Mouse (Mus musculus) macrophage (primary cell): ENCODE results near the gene Stxbp1. TPM values are rescaled to one million over a fixed set of nuclear protein-coding genes. Genes with fewer than 3 reads are reported as not detected.

ENCODE experiments used
- H3K27ac ChIP-seq: fragments of 350-480 bp; formaldehyde crosslinking; 2 replicates; pipeline ENCODE4 v1.9.0; 2021
- H3K36me3 ChIP-seq: fragments of 350-480 bp; formaldehyde crosslinking; 2 replicates; pipeline ENCODE4 v1.9.0; 2021; ENCODE audit errors: inconsistent target
- H3K4me3 ChIP-seq: fragments of 350-480 bp; formaldehyde crosslinking; 2 replicates; pipeline ENCODE4 v1.9.0; 2021; ENCODE audit errors: inconsistent target
- H3K79me2 ChIP-seq: fragments of 350-480 bp; formaldehyde crosslinking; 2 replicates; pipeline ENCODE4 v1.9.0; 2021; ENCODE audit errors: inconsistent target
- WGBS: methylation state at CpG from one replicate; pipeline ENCODE4 v1.1.7; 2026; ENCODE audit warnings: inconsistent platforms; ENCODE audit not compliant: missing documents; 5-methylcytosine and 5-hydroxymethylcytosine counted together
- polyA plus RNA-seq: library from polyadenylated mRNA; stranded (reverse); fragments of 250-400 nt; gene quantifications from 3 replicates; pipeline ENCODE4 v1.2.4, GENCODE M21; 2018; ENCODE audit warnings: inconsistent platforms

Gene Stxbp1
- polyA plus RNA-seq, 1 experiment from 2014 or later: 9.7 TPM

DNA sequence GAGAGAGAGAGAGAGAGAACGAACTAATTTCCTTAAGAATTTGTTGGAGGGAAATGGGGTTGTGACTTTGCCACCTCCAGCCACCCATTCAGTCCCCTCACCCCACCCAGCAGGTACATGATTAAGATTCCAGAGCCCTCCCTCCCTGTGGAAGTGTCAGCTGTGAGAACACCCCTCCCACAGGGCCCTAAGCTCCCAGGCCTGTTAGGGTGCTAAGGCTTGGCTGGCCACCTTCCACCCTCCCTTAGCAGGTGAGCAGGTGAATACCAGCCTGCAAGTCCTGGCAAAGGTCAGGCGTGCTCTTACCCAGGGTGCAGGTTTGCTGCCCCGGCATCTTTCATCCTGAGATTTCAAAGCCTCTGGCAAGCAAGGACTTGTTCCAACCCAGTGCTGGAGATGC lies 31.4 kb upstream of the Stxbp1 start:
- peaks cover 83% of the 10 kb centered on the region for H3K79me2 ChIP-seq
- H3K4me3 ChIP-seq: peak overlapping the region; percentile 98
- WGBS: 79% methylated on average over 3 of the region's 3 CpGs
- no peaks in the 10 kb centered on the region for H3K36me3 ChIP-seq
- H3K27ac ChIP-seq: peak overlapping the region; percentile 98

GRCm38 (mm10) chr2:32877761-32878393 lies 30.8 kb upstream of the Stxbp1 start:
- Histone ChIP-seq H3K27ac (peak overlapping the region; percentile 98), H3K36me3 (no peaks in the 10 kb centered on the region), H3K4me3 (peak overlapping the region; percentile 98), H3K79me2 (peaks cover 78% of the 10 kb centered on the region)
- 86% methylated on average over 6 of the region's 6 CpGs for WGBS

DNA sequence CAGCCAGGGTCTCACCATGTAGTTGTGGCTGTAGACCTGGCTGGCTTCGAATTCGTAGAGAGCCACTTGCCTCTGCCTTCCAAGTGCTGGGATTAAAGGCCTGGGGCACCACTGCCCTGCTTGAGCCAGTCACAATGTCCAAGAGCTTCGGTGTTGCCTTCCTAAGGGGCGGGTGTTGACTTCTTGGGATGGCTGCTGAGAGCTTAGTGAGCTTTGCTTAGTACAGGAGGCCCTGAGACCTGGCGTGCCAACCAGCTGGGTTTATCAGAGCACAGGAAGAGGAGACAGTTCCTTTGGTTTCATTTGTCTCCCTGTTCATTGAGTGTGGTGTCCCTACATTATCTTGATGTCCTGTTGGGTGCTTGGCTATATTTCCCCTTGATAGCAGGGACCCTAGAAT lies 30.3 kb upstream of the Stxbp1 start:
- Histone ChIP-seq H3K79me2 (peaks cover 75% of the 10 kb centered on the region), H3K27ac (peak overlapping the region; percentile 98), H3K36me3 (no peaks in the 10 kb centered on the region), H3K4me3 (peak overlapping the region; percentile 98)
- WGBS: 44% methylated on average over 5 of the region's 5 CpGs

DNA sequence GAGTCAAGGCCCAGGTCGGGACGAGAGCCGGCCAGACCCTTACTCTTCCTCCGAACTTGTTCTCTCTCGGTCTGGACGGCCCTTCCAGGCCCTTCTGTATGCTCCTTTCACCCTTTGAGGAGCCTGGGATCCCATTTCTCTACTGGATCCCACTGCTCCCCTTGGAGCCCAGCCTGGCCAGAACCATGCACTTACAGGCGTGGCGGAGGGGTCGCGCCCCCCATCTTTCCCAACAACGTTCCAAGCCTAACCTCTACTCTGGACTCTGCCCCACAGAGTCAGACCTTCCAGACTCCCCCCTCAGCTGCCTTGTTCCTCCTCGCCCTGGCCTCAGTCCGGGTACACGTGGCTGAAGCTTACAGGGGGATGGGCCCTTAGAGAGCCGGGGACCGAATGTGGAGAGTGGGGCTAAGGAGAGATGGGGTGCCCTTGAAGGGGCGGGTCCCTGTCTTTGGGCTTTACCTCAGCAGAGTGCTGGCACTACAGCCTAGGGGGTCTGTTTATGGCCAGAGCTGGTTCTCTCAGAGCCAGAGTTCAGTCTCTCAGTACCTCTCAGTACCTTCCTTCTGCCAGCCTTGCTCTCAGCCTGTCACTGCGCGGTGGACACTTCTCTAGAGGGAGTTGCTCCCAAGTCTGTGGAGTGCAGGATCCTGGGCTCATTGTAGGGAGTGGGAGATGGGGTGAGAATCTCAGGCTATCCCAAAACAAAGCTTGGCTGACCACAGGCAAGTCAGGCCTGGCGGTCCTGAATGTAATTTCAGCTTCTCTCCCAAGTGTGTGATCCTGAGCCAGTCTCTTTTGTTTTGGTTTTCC lies 29.7 kb upstream of the Stxbp1 start:
- no peaks in the 10 kb centered on the region for H3K36me3 ChIP-seq
- H3K79me2 ChIP-seq: peaks cover 70% of the 10 kb centered on the region
- peak overlapping the region; percentile 98 for H3K27ac ChIP-seq
- H3K4me3 ChIP-seq: peak overlapping the region; percentile 98
- WGBS: 4% methylated on average over 20 of the region's 20 CpGs

- H3K36me3 ChIP-seq: no peaks in the 10 kb centered on the region
- peak within 1 kb of the TSS; percentile 98 for H3K4me3 ChIP-seq
- under 1% methylated on average over 66 of the region's 68 CpGs for WGBS
- peaks cover 62% of the 10 kb centered on the region for H3K79me2 ChIP-seq
- peak within 1 kb of the TSS; percentile 98 for H3K27ac ChIP-seq
Measured at GRCm38 (mm10) chr2:32875675-32876489, 28.8 kb upstream of the Stxbp1 start, which contains the start of gene Fam129b. TSS of gene Fam129b (plus strand) at chr2:32876114.

- Histone ChIP-seq H3K4me3 (peak overlapping the region; percentile 74), H3K36me3 (no peaks in the 10 kb centered on the region), H3K27ac (peak overlapping the region; percentile 83), H3K79me2 (peaks cover 54% of the 10 kb centered on the region)
- WGBS: 35% methylated on average over 14 of the region's 15 CpGs
Measured at GRCm38 (mm10) chr2:32874951-32875674, 28.1 kb upstream of the Stxbp1 start.

- no peak overlapping the region for H3K4me3 ChIP-seq
- 68% methylated on average over 2 of the region's 3 CpGs for WGBS
- H3K79me2 ChIP-seq: peaks cover 44% of the 10 kb centered on the region
- H3K27ac ChIP-seq: peak overlapping the region; percentile 22
- no peaks in the 10 kb centered on the region for H3K36me3 ChIP-seq
Measured at GRCm38 (mm10) chr2:32874070-32874469, 27.0 kb upstream of the Stxbp1 start.

- Histone ChIP-seq H3K79me2 (peaks cover 11% of the 10 kb centered on the region), H3K4me3 (no peak overlapping the region), H3K27ac (peak overlapping the region; percentile 17; the same call in 1 of the 2 replicates), H3K36me3 (no peaks in the 10 kb centered on the region)
- WGBS: 34% methylated on average over 8 of the region's 8 CpGs
Measured at GRCm38 (mm10) chr2:32870275-32871100, 23.4 kb upstream of the Stxbp1 start.

DNA sequence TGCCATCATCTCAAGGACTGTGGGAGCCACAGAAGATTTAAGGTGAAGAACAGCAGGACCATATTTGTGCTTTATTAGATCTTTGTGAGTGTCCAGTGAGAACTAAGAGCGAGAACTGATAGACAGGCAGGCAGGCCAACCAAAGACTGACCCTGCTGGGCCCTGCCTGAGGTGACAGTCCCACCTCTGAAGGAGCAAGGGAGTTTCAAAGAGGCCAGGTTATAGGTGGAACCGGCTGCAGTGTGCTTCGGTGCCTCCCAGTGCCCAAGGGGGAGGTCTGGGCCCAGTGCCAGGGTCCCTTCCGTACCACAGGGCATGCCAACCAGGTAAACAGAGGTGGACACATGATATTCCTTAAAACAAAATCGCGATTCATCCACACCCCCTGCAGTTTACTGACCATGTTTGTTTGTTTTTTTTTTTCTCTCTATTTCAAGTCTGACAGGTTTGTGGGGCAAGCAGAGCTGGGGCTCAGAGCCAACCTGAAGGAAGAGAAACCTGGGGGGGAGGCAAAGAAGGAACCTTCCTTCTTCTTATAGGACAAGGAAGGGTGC lies 22.8 kb upstream of the Stxbp1 start:
- Histone ChIP-seq H3K27ac (no peak overlapping the region), H3K4me3 (no peak overlapping the region), H3K79me2 (peaks cover 4% of the 10 kb centered on the region; the same call in 1 of the 2 replicates), H3K36me3 (no peaks in the 10 kb centered on the region)
- WGBS: 62% methylated on average over 6 of the region's 6 CpGs

DNA sequence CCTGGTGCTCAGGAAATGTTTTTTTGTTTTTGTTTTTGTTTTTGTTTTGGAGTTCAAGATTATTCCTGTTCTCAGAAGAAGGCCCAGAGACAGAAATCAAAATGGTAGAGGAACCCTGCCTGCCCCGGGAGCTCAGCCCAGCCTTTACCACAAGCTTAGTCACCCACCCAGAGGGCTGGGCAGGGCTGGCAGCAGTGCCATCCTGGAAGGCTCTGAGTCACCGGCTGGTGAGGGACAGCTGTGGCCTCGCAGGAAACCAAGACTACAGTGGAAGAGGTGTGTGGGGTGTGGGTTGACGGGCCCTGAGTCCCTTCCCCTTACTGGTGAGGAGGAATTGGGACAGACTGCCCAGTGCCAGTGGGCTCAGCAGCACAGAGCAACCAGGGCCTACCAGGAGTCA lies 20.3 kb upstream of the Stxbp1 start:
- WGBS: 8% methylated on average over 4 of the region's 4 CpGs
- H3K4me3 ChIP-seq: no peak overlapping the region

GRCm38 (mm10) chr2:32864755-32865154 lies 17.7 kb upstream of the Stxbp1 start:
- no peaks in the 10 kb centered on the region for H3K36me3 ChIP-seq
- 69% methylated on average over 2 of the region's 2 CpGs for WGBS
- 0 out of 2 replicates have a peak overlapping the region, but pooled peaks have one; percentile 7 for H3K27ac ChIP-seq
- H3K79me2 ChIP-seq: no peaks in the 10 kb centered on the region
- H3K4me3 ChIP-seq: no peak overlapping the region

More for the DNA sequence above, 20.3 kb upstream of the Stxbp1 start:
- Histone ChIP-seq H3K79me2 (no peaks in the 10 kb centered on the region), H3K27ac (peak overlapping the region; percentile 79), H3K36me3 (no peaks in the 10 kb centered on the region)

DNA sequence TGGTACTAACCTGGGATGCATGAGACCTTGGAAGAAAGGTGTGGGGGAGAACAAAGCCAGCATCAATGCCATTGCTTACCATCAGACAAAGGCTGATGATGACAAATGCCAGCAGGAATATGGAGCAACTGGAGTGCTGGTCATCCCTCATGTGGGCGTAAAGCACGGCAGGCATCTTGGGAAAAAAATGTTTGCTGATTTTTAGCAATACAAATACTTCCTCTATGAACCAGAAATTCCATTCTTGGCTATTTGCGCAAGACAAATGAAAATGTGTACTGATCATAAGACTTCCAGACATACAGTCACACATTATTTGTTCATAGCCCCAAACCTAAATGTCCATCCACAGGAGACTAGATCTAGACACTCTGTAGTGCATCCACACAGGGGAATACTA lies 16.3 kb upstream of the Stxbp1 start:
- Histone ChIP-seq H3K4me3 (no peak overlapping the region), H3K27ac (peak overlapping the region; percentile 43), H3K79me2 (no peaks in the 10 kb centered on the region), H3K36me3 (no peaks in the 10 kb centered on the region)
- 61% methylated on average over 3 of the region's 3 CpGs for WGBS

GRCm38 (mm10) chr2:32860799-32861198 lies 13.8 kb upstream of the Stxbp1 start:
- 95% methylated on average over 8 of the region's 8 CpGs for WGBS
- no peaks in the 10 kb centered on the region for H3K79me2 ChIP-seq

More at GRCm38 (mm10) chr2:32860799-32861198, 13.8 kb upstream of the Stxbp1 start:
- Histone ChIP-seq H3K36me3 (no peaks in the 10 kb centered on the region), H3K4me3 (no peak overlapping the region), H3K27ac (no peak overlapping the region)
